Mouse (Mus musculus): ENCODE results near the gene Ltb. TPM values are rescaled to one million over a fixed set of nuclear protein-coding genes. Genes with fewer than 3 reads are reported as not detected.

Ltb gene
- polyA plus RNA-seq, 1 experiment from 2014 or later: 0.64 TPM

GRCm38 (mm10) chr17:35157661-35158175, 36.5 kb upstream of the Ltb start:
- Histone ChIP-seq H3K4me1 (peaks cover 21% of the 10 kb centered on the region), H3K4me2 (no peak overlapping the region), H3K9me3 (no peaks in the 10 kb centered on the region), H3K27ac (replicated peaks) (no peak overlapping the region), H3K9ac (0 out of 2 replicates have a peak overlapping the region, but pooled peaks have one; percentile 14), H3K36me3 (peaks cover 100% of the 10 kb centered on the region), H3K4me3 (no peak overlapping the region), H3K27me3 (replicated peaks) (no peaks in the 10 kb centered on the region)
- ATAC-seq (ENCODE audit: extremely low read depth, insufficient number of reproducible peaks, low FRiP score, low TSS enrichment): no peak
- WGBS: 91% methylated on average over 8 of the region's 8 CpGs

GRCm38 (mm10) chr17:35158850-35159593, 35.2 kb upstream of the Ltb start:
- Histone ChIP-seq H3K4me2 (no peak overlapping the region), H3K9me3 (no peaks in the 10 kb centered on the region), H3K4me3 (no peak overlapping the region), H3K36me3 (peaks cover 87% of the 10 kb centered on the region), H3K27me3 (replicated peaks) (no peaks in the 10 kb centered on the region), H3K4me1 (peaks cover 29% of the 10 kb centered on the region), H3K9ac (no peak overlapping the region), H3K27ac (replicated peaks) (no peak overlapping the region)
- no peak for ATAC-seq (ENCODE audit: extremely low read depth, insufficient number of reproducible peaks, low FRiP score, low TSS enrichment)
- WGBS: 92% methylated on average over 16 of the region's 16 CpGs

GRCm38 (mm10) chr17:35159638-35160037, 34.6 kb upstream of the Ltb start:
- Histone ChIP-seq H3K4me3 (no peak overlapping the region), H3K4me1 (peaks cover 29% of the 10 kb centered on the region), H3K27ac (replicated peaks) (no peak overlapping the region), H3K9ac (no peak overlapping the region), H3K9me3 (no peaks in the 10 kb centered on the region), H3K4me2 (no peak overlapping the region), H3K27me3 (replicated peaks) (no peaks in the 10 kb centered on the region), H3K36me3 (peaks cover 81% of the 10 kb centered on the region)
- no peak for ATAC-seq (ENCODE audit: extremely low read depth, insufficient number of reproducible peaks, low FRiP score, low TSS enrichment)
- 82% methylated on average over 7 of the region's 7 CpGs for WGBS

- H3K4me1 ChIP-seq: peaks cover 38% of the 10 kb centered on the region
- no peak overlapping the region for H3K27ac ChIP-seq (replicated peaks)
- H3K4me3 ChIP-seq: peak overlapping the region; percentile 100; the same call in 1 of the 2 replicates
- no peaks in the 10 kb centered on the region for H3K27me3 ChIP-seq (replicated peaks)
- peak overlapping the region; percentile 100 for H3K9ac ChIP-seq
- 73% methylated on average over 11 of the region's 11 CpGs for WGBS
- H3K36me3 ChIP-seq: peaks cover 63% of the 10 kb centered on the region
- no peak for ATAC-seq (ENCODE audit: extremely low read depth, insufficient number of reproducible peaks, low FRiP score, low TSS enrichment)
- H3K9me3 ChIP-seq: no peaks in the 10 kb centered on the region
- H3K4me2 ChIP-seq: peak overlapping the region; percentile 99; the same call in 1 of the 2 replicates
Observed at GRCm38 (mm10) chr17:35161421-35161820, 32.8 kb upstream of the Ltb start.

- no peak for ATAC-seq (ENCODE audit: extremely low read depth, insufficient number of reproducible peaks, low FRiP score, low TSS enrichment)
- WGBS: 73% methylated on average over 14 of the region's 14 CpGs
- Histone ChIP-seq H3K4me2 (peak overlapping the region; percentile 99), H3K4me3 (peak overlapping the region; percentile 100), H3K27ac (replicated peaks) (peak overlapping the region; percentile 26; the same call in 1 of the 2 replicates), H3K27me3 (replicated peaks) (no peaks in the 10 kb centered on the region), H3K36me3 (peaks cover 56% of the 10 kb centered on the region), H3K9me3 (no peaks in the 10 kb centered on the region), H3K4me1 (peaks cover 39% of the 10 kb centered on the region), H3K9ac (peak overlapping the region; percentile 100)
Observed at GRCm38 (mm10) chr17:35162121-35162520, 32.1 kb upstream of the Ltb start.

GRCm38 (mm10) chr17:35162730-35163129, 31.5 kb upstream of the Ltb start:
- Histone ChIP-seq H3K9ac (peak overlapping the region; percentile 100), H3K36me3 (peaks cover 50% of the 10 kb centered on the region), H3K27ac (replicated peaks) (peak overlapping the region; percentile 26; the same call in 1 of the 2 replicates), H3K4me3 (peak overlapping the region; percentile 100), H3K27me3 (replicated peaks) (no peaks in the 10 kb centered on the region), H3K9me3 (no peaks in the 10 kb centered on the region), H3K4me1 (peaks cover 39% of the 10 kb centered on the region), H3K4me2 (peak overlapping the region; percentile 99)
- ATAC-seq (ENCODE audit: extremely low read depth, insufficient number of reproducible peaks, low FRiP score, low TSS enrichment): no peak
- WGBS: 33% methylated on average over 12 of the region's 12 CpGs

GRCm38 (mm10) chr17:35163326-35164081, 30.7 kb upstream of the Ltb start:
- Histone ChIP-seq H3K9me3 (no peaks in the 10 kb centered on the region), H3K4me2 (peak overlapping the region; percentile 99), H3K27me3 (replicated peaks) (no peaks in the 10 kb centered on the region), H3K27ac (replicated peaks) (peak overlapping the region; percentile 99), H3K4me1 (peaks cover 39% of the 10 kb centered on the region), H3K9ac (peak overlapping the region; percentile 100), H3K4me3 (peak overlapping the region; percentile 100), H3K36me3 (peaks cover 42% of the 10 kb centered on the region)
- no peak for ATAC-seq (ENCODE audit: extremely low read depth, insufficient number of reproducible peaks, low FRiP score, low TSS enrichment)
- WGBS: 12% methylated on average over 8 of the region's 8 CpGs

GRCm38 (mm10) chr17:35164218-35164567, 30.0 kb upstream of the Ltb start:
- under 1% methylated on average over 28 of the region's 28 CpGs for WGBS
- Histone ChIP-seq H3K27me3 (replicated peaks) (no peaks in the 10 kb centered on the region), H3K9me3 (no peaks in the 10 kb centered on the region), H3K4me2 (peak overlapping the region; percentile 99), H3K36me3 (peaks cover 36% of the 10 kb centered on the region), H3K9ac (peak overlapping the region; percentile 100), H3K4me3 (peak overlapping the region; percentile 100), H3K27ac (replicated peaks) (peak overlapping the region; percentile 99), H3K4me1 (peaks cover 39% of the 10 kb centered on the region)
- ATAC-seq (ENCODE audit: extremely low read depth, insufficient number of reproducible peaks, low FRiP score, low TSS enrichment): no peak; the same call in 1 of the 2 replicates

GRCm38 (mm10) chr17:35164568-35165450, 29.4 kb upstream of the Ltb start, which contains the start of gene Prrc2a:
Prrc2a (minus strand) TSS chr17:35164897.
- Histone ChIP-seq H3K4me2 (peak within 1 kb of the TSS; percentile 99), H3K4me1 (peaks cover 39% of the 10 kb centered on the region), H3K36me3 (peaks cover 29% of the 10 kb centered on the region), H3K9me3 (no peaks in the 10 kb centered on the region), H3K27ac (replicated peaks) (peak within 1 kb of the TSS; percentile 99), H3K27me3 (replicated peaks) (no peaks in the 10 kb centered on the region), H3K4me3 (peak within 1 kb of the TSS; percentile 100), H3K9ac (peak within 1 kb of the TSS; percentile 100)
- ATAC-seq (ENCODE audit: extremely low read depth, insufficient number of reproducible peaks, low FRiP score, low TSS enrichment): peak; percentile 96
- WGBS: under 1% methylated on average over 44 of the region's 89 CpGs

- peaks cover 39% of the 10 kb centered on the region for H3K4me1 ChIP-seq
- H3K27ac ChIP-seq (replicated peaks): peak overlapping the region; percentile 99
- no peak for ATAC-seq (ENCODE audit: extremely low read depth, insufficient number of reproducible peaks, low FRiP score, low TSS enrichment)
- H3K9me3 ChIP-seq: no peaks in the 10 kb centered on the region
- H3K9ac ChIP-seq: peak overlapping the region; percentile 78
- H3K4me3 ChIP-seq: peak overlapping the region; percentile 100
- peaks cover 21% of the 10 kb centered on the region for H3K36me3 ChIP-seq
- H3K4me2 ChIP-seq: peak overlapping the region; percentile 72
- no peaks in the 10 kb centered on the region for H3K27me3 ChIP-seq (replicated peaks)
- WGBS: 26% methylated on average over 12 of the region's 12 CpGs
Observed at GRCm38 (mm10) chr17:35165451-35166155, 28.6 kb upstream of the Ltb start.
